Mouse (Mus musculus) regulatory T cell (primary cell): ENCODE measurements around the gene Olfr285.

ENCODE experiments used
- in situ Hi-C: fragments of 300-600 bp; cut with MboI, MseI; formaldehyde crosslinking; loops from one replicate; pipeline ENCODE4 v1.15.1; 2025; ENCODE audit warnings: high pct_unique_total_duplicates

Gene Olfr285

GRCm38 (mm10) chr15:98317177-98317724, at the start of gene Olfr285:
TSS of gene Olfr285 (minus strand) at chr15:98317353.
- in situ Hi-C loops, result no loop called here

- in situ Hi-C loops, result no loop called here
These were observed 23.7 kb upstream of the Olfr285 start, which contains the start of gene Olfr284 for GRCm38 (mm10) chr15:98340887-98341286. TSS of gene Olfr284 (minus strand) at chr15:98340987.

- in situ Hi-C loops, result no loop called here
These were observed 1.4 kb downstream of the Olfr285 start for GRCm38 (mm10) chr15:98315703-98316102.

GRCm38 (mm10) chr15:98295628-98296551, 21.3 kb downstream of the Olfr285 start, which contains the start of gene Zfp641:
TSS of gene Zfp641 (minus strand) at chr15:98296161.
- in situ Hi-C loops, result no loop called here

- in situ Hi-C loops, result no loop called here
These were observed 23.5 kb downstream of the Olfr285 start for GRCm38 (mm10) chr15:98293651-98294050.

- in situ Hi-C loops, result no loop called here
These were observed 28.6 kb downstream of the Olfr285 start for GRCm38 (mm10) chr15:98288566-98288965.

GRCm38 (mm10) chr15:98286418-98286817, 30.7 kb downstream of the Olfr285 start:
- in situ Hi-C loops, result no loop called here
